Mouse (Mus musculus) bone marrow, adult 2 months (tissue): Measurements from ENCODE around the gene Ttc26.

Experiments used
- CTCF ChIP-seq: fragments of 200-500 bp; IDR thresholded peaks from 2 replicates; pipeline ENCODE4 v1.5.1; 2011; ENCODE audit warnings: low read length, control low read depth; ENCODE audit not compliant: control insufficient read depth, insufficient read depth
- POLR2A ChIP-seq: fragments of 200-500 bp; IDR thresholded peaks from 2 replicates; pipeline ENCODE4 v1.6.1; 2011; ENCODE audit warnings: low read depth, mild to moderate bottlenecking, control low read depth, low read length, borderline replicate concordance; ENCODE audit not compliant: control insufficient read depth

DNA sequence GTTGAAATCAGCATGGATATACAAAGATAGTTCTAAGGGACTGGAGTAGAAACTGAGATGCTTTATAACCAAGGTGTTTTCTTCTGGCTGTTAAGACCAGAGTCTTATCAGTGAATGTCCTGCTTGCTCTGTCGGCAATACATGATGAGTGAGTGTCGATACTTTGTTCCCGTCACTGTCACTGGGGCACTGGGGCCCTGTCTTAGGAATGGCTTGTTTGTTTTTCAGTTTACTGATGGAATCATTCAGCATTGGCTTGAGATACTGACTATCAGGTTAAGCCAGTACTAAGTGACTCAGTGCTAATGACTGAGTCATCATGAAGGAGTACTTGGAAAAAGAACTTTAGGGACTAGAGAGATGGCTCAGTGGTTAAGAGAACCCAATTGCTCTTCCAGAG, 62.6 kb downstream of the Ttc26 start:
- TF ChIP-seq POLR2A: no peak
- no peak for TF ChIP-seq CTCF
